Mouse (Mus musculus): ENCODE data around the gene Elk3.

The Elk3 gene

DNA sequence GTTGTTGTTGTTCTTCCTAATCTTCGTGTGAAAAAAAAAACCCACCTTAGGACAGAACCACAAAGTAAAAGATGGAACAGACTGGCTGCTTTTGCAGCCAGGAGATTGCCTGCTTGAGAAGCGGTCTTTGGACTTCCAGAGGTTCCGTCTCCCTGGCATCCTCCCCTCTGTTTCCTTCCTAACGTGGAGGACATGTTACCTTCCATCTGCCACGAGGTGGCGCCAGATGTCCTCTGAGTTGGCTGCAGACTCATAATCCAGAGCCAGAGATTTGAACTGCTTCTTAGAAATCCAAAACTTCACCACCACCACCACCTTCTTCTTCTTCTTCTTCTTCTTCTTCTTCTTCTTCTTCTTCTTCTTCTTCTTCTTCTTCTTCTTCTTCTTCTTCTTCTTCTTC is 19.1 kb downstream of the Elk3 start:
- peak; percentile 94 for DNase-seq

DNA sequence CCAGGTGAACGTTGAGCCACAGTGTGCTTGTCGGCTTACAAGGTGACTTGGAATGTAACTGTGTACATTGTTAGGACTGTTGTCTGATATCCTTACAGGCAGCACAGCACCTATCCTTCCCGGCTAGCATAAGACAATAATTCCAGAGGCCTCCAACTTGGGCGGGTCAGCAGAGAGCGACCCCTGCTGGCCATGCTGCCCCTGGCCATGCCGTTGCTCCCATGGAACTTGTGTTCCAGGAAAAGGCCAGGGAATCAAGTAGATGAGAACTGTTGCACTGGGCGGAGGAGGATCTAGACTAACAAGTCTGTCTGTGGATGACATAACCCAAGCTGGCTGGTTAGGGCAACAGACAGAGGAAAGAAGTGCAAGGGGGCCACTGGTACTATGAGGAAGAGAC is 19.6 kb downstream of the Elk3 start:
- DNase-seq: peak; percentile 49

DNA sequence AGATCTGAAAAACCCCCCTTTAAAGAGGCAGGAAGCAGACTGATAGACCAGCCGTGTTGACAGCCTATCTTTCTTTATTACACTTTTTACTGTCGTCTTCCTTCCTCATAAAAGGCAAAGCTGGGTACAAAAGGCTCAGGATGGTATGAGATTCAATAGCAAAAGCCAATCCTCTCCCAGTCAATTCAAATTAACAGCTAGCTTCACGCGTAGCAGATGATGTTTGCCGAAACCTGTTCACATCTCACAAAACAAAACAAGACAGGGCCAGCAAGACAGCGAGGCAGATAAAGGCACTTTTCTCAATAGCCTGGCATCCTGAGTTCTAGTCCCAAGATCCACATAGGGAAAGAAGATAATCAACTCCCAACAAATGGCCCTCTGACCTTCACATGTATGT is 21.5 kb downstream of the Elk3 start:
- no peak for DNase-seq

DNA sequence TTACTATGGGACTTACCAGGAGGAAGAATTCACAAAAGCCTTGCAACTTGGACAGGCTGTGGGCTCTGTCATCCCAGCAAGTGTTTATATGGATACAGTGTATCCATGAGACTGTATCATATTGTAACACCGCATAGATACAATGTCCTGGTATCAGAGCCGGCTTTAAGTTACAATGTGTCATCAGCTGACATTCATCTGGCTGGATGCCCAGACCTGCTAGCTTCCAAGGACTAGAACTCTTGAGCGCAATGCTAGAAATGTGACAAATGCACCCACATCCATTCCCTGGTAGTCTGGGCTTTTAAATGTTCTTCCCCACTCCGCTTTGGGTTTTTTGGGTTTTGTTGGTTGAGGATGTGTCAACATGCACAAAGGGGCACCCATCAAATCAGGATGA is 22.6 kb downstream of the Elk3 start:
- no peak for DNase-seq

DNA sequence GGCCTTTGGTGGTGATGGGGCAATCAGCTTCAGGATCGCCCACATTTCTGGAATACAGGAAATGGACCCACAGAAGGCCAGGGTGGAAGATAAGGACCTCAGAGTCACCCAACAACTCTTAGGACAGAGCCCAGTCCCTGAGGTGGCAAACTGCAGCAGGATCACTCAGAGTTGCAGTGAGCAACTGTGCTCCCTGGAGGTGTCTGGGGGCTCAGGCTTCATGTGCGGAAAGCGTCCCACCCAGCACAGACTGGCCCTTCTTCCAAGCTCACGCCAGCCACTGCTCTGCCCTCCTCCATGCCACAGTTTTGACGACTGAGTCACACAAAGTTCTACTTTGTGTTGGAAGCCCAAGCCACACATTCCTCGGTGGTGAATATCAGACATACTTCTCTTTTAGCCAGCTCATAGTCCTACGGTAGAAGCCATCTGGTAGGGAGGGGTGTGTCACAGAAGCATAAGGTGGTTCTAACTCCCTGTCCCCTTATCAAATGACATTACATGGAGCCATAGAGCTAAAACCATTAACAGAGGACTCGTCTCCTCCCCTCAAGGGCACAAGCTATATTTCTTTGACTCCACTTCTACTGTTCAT is 23.3 kb downstream of the Elk3 start:
- no peak for DNase-seq

DNA sequence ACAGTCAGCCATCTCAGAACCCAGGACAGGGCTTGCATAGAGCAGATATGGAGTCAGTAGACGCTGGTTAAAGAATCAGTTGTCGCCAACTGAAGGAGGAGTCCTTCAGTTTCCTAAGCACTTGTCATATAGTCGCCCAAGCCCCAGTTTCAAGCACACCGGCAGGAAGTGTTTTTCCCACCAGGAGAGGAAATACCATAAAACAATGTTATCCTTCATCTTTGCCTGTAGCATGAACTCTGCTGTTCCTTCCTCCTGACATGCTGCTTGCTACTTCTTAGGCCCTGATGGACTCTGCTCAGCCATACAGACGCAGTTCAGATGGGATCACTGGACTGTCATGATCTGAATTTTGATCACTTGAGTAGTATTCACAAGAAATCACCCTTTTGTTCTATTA is 25.4 kb downstream of the Elk3 start:
- no peak for DNase-seq

DNA sequence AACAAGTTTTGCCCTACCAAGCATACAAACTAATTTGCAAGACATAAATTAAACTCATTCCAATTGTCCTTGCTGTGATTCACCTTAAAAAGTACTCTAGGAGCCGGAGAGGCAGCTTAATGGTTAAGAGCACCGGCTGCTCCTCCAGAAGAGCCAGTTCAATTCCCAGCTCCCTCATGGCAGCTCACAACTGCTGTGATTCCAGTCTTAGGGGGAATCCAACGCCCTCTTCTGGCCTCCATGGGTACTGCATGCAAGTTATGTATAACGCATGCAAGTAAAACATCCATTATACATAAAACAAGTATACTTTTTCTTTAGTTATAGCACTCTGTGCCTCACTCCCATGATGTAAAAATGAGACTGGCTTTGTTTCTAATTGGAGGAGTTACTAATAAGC is 27.7 kb downstream of the Elk3 start:
- DNase-seq: peak; percentile 58

DNA sequence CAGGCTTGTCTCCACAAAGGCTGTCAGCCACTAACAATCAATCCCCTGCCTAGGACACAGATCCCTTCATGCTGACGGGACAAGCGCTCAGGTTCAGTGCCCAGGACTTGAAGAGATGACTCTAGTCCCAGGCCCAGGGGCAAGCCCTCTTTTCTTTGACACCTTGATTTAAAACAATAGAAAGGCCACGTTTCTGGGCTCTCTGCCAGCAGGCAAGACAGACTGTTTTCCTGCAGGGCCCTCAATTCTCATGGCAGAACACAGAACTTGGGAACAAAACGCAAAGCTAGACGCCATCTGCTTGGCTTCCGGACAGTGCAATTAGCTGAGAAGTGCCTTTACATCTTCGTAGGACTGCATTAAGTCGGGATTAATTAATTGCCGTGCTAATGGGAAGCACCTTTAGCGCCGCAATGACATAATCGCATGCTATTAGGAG is 28.4 kb downstream of the Elk3 start:
- no peak for DNase-seq

DNA sequence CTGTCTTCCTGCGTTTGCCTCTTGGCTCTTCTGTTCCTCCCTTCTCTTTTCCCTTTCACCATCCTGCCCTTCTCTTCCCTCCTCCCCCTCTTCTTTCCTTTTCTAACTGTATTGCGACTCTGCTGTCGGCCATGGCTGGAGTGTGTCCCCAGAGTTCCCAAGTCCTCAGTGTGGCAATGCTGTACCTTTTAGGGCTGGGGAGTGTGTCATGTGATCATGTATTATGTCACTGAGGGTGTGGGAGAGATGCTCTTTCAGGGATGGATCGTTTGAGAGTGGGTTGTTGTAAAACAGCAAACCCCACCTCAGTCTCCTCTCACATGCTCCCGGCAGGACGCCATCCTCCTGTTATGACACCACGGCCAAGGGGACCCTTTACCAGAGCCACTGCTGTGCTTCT is 29.8 kb downstream of the Elk3 start:
- DNase-seq: no peak

DNA sequence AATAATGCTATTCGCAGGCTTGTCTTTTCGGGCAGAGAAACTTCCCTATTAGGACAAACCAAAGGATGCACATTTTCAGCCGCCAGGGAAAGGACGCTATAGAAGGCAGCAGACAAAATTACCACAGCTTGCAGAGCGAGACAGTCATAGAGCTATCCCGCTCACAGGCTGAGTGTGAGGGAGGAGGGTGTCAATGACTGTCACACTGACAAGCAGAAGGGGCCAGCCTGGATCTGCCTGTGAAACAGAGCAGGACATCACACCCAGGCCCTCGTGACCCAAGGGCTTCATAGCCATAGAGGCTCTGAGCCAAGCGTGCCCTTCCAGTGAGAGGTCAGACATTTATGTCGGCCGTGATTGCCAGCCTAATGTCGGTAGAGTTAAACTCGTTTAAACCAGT is 30.3 kb downstream of the Elk3 start:
- DNase-seq: no peak

DNA sequence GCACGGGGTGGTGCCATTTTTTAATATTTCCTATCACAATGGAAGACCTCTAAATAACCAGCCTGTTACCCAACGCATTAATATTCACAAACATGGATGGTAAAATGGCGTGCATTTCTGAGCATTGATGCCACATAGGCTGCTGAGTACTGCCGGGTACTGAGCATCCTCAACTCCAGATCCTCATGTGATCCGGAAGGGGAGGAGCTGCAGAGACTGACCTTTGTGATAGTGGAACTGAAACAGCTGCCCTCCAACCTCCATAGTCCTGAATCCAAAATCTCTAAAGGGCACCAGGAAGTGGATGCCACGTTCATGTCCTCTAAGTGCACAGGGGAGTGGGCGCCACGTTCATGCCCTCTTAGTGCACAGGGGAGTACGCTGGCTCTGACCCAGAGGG is 31.9 kb downstream of the Elk3 start:
- no peak for DNase-seq

DNA sequence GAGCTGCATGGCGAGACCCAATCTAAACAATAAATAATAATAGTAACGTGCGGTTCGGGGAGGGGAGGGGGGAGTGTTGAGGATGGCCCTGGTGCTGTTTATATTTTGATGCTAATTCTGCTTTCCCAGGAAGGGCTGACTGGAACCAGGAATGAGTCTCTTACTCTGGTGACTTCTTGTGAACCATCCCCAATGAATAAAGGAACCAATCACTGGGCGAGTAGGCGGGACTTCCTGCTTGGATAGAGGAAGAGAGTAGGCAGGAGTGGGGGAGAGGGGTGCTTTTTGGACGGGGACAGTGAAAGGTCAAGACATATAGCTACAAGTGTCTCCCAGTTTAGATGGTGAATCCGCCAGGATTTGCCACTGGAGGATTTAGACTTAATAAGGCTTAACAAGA is 32.6 kb downstream of the Elk3 start:
- no peak for DNase-seq

DNA sequence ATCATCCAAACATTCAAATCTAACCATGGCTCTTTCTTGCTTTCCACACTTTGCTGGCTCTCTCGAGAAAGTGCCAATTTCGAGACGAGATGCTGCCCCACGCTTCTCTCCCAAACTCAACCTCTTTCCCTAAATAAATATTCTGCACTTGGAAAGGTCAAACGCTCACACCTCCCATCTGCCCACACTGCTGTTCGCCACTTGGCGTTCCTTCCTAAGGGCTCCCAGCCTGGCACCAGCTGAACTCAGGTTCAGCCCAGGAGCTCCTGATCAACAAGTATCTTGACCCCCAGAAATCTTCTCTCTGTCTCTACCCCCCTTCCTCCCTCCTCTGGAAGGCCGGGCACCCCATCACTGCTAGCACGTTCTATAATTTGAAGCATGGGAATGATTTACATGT is 34.1 kb downstream of the Elk3 start:
- DNase-seq: no peak

DNA sequence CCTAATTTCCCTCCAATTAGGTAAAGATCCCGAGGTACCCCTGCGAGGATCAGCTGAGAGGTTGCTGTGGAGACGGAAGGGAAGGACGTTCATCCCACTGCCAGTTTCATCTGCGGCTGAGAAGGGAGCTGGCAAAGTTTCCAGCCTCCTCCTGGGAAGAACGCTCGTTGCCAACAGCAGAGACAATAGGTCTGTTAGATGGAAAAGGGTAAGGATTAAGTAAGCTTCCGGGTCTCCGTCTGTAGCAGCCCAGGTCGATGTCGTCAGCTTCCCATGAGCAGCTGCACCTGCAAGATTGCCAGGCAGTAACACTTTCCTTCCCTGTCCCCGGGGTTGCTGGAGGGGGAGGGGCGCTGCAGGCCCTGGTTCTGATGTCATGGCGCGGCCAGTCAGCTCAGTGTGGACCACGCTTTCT is 34.6 kb downstream of the Elk3 start:
- DNase-seq: no peak

DNA sequence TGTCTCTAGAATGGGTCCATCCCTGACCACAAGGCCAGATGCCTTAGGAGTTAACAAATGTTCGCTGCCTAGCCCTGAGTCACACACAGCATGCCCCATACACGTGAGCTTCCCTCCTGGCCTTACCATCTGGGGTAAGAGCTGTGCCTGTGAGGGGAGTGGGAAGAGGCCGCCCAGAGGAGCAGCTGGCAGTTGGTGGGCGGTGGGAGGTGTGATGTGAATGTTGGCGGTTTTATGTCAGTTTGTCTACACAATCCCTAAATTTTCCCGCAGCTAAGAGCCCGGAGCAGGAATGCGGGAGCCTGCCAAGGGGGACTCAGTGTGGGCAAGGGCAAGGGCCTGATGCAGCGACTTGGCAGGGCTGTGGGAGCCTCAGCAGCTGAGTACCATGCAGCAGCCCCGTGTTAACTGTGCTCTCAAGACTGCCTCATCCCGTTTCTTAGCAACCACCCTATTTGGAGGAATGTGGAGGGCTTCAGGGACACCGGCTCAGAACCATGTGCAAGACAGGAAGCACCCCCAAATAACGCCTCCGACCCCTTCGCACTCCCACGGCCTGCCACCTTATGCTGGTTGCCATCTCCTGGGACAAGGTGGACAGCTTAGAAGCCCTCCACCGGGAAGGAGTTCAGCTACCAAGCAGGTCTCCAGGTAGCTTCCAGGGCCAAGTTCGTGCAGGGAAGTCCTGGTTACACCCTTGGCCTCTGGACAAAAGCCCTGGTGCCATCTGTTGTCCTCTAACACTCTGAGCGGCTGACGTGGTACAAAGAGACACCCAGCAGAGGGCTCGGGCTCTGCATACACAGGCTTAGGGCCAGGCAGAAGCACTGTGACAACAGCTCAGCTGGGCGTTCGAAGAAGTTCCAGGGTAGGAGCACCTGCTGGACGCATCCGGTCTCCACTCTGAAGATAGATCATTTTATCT is 35.5 kb downstream of the Elk3 start:
- DNase-seq: no peak

DNA sequence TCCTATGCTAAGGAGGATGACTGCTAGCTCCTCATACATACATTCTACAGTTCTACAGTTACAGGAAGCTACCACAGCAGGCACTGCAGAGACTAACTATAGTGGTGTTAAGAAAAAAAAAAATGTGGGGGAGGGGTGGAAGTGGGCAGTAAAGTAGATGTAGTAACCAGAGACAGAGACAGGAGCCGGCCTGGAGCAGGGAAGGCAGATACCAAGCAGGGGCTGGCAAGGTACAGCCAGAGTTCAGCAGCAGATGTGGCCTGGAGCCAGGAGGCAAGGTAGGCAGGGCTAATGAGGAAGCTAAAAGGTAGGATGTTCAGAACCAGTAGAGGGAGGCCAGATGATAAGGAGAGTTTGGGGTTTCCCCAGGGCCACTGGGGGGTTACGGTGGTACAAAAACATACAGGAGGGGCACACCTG is 36.6 kb downstream of the Elk3 start:
- DNase-seq: no peak

DNA sequence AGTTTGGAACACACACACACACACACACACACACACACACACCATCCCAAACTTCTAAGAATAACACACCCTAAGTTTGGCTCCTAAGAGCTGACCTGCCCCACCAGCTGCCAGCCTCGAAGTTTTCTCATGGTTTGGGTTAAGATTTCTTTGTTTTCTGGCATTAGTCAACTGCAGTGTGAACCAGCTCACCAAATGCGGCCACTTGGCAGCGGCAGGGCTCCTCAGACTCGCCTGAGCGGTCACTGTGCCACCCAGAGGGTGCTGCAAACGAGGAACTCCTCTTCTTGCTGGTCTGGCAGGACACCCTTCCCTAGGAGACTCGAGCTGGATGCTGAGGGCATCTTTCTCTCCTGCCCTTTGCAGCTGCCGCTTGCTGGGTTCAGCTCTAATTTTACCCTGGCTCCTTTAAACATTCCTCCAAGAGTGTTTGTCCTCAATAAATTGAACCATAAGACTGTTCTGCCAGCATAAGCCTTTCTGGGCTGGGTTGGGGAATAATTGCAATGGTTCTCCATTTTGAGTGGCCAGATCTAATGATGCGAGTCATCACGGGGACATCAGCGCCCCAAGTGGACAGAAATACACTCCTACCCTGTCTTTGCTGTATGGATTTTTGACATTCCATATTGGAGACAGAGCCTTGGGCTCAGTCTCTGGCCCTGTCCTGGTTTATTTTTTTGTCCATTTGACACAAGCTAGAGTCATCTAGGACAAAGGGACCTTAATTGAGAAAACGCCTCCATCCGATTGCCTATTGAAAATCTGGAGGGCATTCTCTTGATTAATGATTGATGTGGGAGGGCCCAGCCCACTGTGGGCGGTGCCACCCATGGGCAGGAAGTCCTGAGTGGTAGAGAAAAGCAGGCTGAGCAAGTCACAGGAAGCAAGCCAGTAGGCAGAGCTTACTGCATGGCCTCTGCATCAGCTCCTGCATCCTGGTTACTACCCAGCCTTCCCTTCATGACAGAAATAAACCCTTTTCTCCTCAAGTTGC is 37.7 kb downstream of the Elk3 start:
- peak; percentile 48 for DNase-seq

DNA sequence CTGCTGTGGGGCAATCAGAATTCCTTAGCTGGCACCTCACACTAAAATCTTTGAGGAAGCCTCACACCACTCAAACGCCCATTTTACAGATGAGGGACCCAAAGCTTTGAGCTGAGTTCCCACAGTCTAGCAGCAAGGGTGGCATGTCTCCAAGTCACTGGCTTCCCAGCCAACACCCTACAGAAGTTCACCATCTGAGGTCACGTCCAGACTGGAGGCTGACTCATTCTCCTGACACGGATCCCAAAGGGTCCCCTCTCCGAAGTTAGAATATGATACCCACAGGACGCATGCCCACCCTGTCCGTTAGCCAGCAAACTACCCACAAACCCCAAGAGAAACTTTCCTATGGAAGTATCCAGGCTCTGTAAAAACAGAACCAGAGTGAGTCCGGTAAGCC is 39.1 kb downstream of the Elk3 start:
- DNase-seq: no peak

DNA sequence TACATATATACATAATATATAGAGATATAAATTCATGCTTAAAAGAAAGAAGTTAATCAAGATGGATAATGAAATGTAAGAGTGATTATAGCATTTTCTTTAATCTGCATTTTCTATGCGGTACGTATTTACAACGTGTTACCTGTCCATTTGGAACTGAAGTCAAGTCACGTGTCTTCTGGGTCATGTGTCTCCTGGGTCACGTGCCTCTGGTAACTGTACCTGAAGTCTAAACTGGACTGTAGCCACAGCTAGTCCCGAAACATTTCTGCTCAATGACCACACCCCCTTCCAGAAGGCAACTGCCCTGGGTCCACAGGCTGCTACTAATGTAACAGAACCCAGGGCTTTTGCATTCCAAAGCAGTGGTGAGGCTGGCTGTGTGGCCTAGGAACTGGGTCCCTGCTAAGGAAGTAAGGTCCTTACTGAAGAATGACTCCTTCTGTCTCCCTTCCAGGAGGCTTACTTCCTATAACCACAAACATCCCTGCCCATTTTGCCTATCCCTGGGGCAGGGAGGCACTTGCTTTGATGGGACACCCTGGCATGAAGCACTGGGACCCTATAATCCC is 40.0 kb downstream of the Elk3 start:
- no peak for DNase-seq

DNA sequence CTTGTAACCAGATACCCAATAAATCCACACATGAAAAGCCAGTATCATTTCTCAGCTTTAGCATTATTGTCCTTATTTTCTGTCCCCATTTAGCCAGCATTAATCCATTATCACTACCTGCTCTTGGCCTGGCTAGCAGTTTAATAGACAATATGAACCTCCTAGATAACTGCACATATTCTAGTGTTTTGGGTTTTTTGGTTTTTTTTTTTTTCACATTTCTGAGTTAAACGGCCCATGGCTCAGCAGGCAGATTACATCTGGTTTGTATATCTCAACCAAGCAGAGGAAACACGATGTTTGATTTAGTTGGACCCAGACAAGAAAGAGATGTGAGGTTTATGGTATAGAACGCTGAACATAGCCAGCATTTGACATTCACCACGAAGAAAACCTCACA is 41.2 kb downstream of the Elk3 start:
- DNase-seq: no peak

DNA sequence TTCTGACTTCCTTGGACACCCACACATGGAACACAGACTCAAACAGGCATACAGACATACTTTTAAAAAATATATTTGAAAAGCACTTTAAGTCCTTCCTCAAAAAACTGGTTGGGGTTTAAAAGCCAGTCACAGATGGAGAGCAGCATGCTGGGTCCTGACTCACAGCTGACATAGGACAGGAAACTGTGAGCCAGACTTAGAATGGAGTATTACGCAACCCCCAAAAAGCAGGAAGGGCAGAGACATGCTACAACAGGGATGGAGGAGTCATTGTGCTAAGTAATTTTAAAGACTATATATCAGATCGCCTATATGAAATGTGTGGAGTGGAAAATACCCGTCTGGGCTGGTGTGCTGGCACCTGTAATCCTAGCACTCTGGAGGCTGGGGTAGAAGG is 42.6 kb downstream of the Elk3 start:
- no peak for DNase-seq

DNA sequence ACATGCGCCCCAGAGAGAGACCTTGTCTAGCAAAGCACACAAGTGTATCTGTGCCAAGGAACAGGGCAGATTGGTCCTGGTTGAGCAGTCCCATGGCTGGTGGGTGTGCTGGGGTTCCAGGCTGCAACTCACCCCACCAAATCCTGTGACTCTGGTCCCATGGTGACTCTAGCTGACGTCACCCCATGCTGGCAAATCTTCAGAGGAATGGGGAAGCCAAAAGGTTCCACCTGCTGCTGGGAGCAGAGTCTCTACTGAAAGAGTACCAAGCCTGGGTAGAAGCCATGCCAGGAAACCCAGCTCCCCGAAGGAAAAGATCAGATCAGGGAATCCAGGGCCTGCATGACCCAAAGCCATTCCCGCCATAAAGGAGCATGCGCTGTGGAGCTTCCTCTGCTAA is 43.4 kb downstream of the Elk3 start:
- DNase-seq: no peak

DNA sequence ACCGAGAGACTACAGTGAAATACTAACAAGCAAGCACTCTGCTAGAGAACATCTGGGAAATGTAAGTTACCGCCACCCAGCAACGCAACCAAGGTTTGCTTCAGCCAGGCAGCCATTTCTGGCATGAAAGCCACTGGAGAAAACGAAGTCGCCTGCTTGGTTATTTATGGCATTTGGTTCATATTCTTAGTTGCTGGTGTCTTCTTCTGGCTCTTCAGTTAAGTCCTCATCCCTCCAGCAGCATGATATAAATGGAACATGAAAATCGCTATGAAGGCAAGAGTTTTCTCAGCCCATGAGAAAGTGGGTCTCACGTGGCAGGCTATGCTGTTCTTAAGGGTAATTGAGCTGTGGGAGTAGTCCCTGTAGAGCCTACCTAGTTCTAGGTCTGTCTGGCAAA is 44.4 kb downstream of the Elk3 start:
- DNase-seq: no peak
